8 mouse cellular contexts compared by ENCODE assay signal in the genomic region with DNA sequence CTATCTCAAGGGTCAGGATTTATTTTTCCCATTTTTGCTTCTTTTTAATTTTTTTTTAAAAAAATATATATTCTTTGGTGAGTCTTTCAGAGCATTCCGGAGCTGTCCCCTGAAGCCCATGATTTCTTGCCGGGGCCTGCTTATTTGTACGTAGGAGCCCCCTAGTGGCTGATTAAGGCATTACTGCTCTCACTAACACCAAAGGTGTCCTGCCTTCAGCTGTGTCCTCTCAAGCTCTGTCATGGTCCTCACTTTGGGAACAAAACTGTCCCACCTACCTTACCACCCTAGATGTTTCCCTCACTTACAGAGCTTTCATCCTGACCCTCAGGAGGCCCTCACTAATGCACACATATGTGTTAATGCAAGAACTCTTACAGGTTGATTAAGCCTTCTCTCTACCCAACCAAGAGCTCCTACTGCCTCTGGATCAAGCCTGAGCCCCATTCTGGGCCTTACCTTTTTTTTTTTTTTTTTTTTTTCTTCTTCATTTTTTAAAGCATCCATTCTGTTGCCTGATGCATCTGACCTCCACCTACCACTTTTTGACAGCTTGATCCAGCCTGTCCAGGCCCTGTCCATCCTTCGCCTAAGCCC. TPM values are rescaled to one million over a fixed set of nuclear protein-coding genes. Genes with fewer than 3 reads are reported as not detected.
DNase-seq lines count a peak whose midpoint lies in the region; ATAC-seq lines count a peak whose summit lies in the region.

No protein-coding gene starts in this region.

- no peaks in the 10 kb centered on the region for H3K36me3 ChIP-seq in hindbrain, embryonic 15.5 days

- no peak overlapping the region for H3K9ac ChIP-seq in hindbrain, embryonic 15.5 days

- H3K4me2 ChIP-seq in hindbrain, embryonic 15.5 days: no peak overlapping the region

- no peak overlapping the region for H3K27ac ChIP-seq in hindbrain, embryonic 15.5 days (replicated peaks)

- 26% methylated on average over 4 of the region's 4 CpGs for WGBS in hindbrain, embryonic 15.5 days

- no peaks in the 10 kb centered on the region for H3K9me3 ChIP-seq in hindbrain, embryonic 15.5 days

- peak; percentile 43 for DNase-seq in Muller cell, postnatal 12 days (ENCODE audit: inconsistent ontology term)
- DNase-seq in cerebellum, adult 9-11 months: peak; percentile 83
- DNase-seq in frontal cortex, postnatal 25 days (ENCODE audit: low spot score in 2 of 2): peak; percentile 68 to 72
- peak; percentile 61 to 91 for DNase-seq in layer of hippocampus, postnatal 25 days (ENCODE audit: extremely low spot score in 1 of 2, low spot score in 1 of 2)
- peak; percentile 50 to 83 for DNase-seq in lung, postnatal 4 days
- DNase-seq in right cerebral cortex, adult 18-20 months: peak; percentile 80
- peak; percentile 58 to 75 for DNase-seq in urinary bladder, postnatal 36 days (ENCODE audit: low spot score in 2 of 2)

- no peaks in the 10 kb centered on the region for H3K27me3 ChIP-seq in hindbrain, embryonic 15.5 days

- ATAC-seq in hindbrain, embryonic 15.5 days (ENCODE audit: low FRiP score, low read depth): peak; percentile 81

- H3K4me3 ChIP-seq in hindbrain, embryonic 15.5 days: no peak overlapping the region

- H3K4me1 ChIP-seq in hindbrain, embryonic 15.5 days (replicated peaks): 0 out of 2 replicates have a peak, but pooled peaks cover 6% of the 10 kb centered on the region

RNA-seq across cellular contexts. Expression of a gene that starts 16.2 kb away (rescaled TPM):
- polyA plus RNA-seq in hindbrain, embryonic 15.5 days (2015; fragmentation: Nextera tagmentation; extraction: Ambion mirVana): 31.4 and 34.1 TPM in 2 replicates
- 10 to 100 TPM; 13.7 to 17.1 TPM for total RNA-seq in layer of hippocampus, postnatal 25 days (2021)

RNA-seq across cellular contexts. Expression of a gene that starts 59.9 kb away (rescaled TPM):
- polyA plus RNA-seq in hindbrain, embryonic 15.5 days (2015; fragmentation: Nextera tagmentation; extraction: Ambion mirVana): 34.3 and 35.0 TPM in 2 replicates
- 10 to 100 TPM; 69.1 to 70.6 TPM for total RNA-seq in layer of hippocampus, postnatal 25 days (2021)
